Mouse (Mus musculus): ENCODE results near the gene Cdh10.

DNA sequence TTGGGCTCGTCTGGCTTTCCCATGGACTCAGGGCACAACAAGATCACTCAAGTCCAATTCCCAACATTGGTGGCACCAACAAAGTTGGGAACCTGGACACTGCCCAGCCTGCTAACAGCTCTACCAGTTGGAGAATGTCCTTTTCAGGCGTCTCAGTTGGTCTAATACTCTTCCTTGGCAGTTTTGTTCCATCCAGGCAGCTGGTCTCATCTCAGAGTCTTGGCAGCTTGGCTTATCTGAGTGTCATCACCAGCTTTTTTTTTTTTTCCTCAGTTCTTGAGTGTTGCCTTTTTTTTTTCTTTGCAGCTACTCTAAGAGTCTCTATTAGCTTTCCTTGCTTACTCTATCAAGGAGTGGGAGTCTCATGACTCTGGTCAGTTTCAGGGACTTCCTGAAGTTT, 85.4 kb downstream of the Cdh10 start:
- TF ChIP-seq GATA1 (IDR thresholded peaks at IDR 0.05; ENCODE audit: borderline replicate concordance, low read length) (no peak), FLI1 (IDR thresholded peaks at IDR 0.05; ENCODE audit: low read length) (no peak)

All from megakaryocyte, embryonic 14.5 days (primary cell).